Mouse (Mus musculus): ENCODE results near the gene Gm5168. TPM values are rescaled to one million over a fixed set of nuclear protein-coding genes. Genes with fewer than 3 reads are reported as not detected.

Gm5168 gene
- not detected for polyA plus RNA-seq (2017; shearing (Covaris generic))

DNA sequence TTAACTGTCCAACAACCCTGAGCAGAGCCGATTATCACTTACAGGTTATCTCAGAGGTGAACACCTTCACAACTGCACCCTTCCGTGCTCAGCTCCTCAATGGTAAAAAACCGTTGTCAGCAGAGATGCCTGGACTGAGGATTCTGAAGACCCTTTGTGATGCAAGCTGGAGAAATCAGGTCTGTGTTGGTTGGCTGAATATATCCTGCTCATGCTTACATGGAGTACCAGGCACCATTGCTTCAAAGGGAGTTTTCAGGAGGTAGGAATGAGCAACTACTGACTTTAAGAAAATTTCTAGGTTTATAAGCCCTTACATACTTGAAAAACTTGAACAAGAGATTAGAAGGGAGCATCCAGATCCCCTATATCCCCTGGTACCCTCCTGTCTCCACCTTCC is at the start of gene Gm5168:
TSS of gene Gm5168 (minus strand) at position 101 of the 400 bp plus-strand sequence.

Other genes with a start within 250 kb of the Gm5168 start
- not detected for gene Gm2012, start 180.3 kb upstream of the Gm5168 start, polyA plus RNA-seq (2017; shearing (Covaris generic))

All from effector memory CD4-positive, alpha-beta T cell, adult 7 months (primary cell).